Mouse (Mus musculus) thymus, adult 2 months (tissue): ENCODE data around the gene Dgkk. TPM values are rescaled to one million over a fixed set of nuclear protein-coding genes. Genes with fewer than 3 reads are reported as not detected.
"Not testable (repeated sequence)": the region's sequence is repeated elsewhere in the genome, so short reads cannot be mapped to it uniquely, and the experiment has no call there.

Experiments
- DNase-seq: peaks from one replicate; pipeline ENCODE4 v3.0.0; 2021
- H3K27ac ChIP-seq: fragments of 200-500 bp; 2 replicates; pipeline ENCODE4 v1.5.1; 2012; ENCODE audit warnings: low read length, control low read depth; ENCODE audit not compliant: control insufficient read depth, insufficient read depth
- H3K27me3 ChIP-seq: fragments of 200-500 bp; 2 replicates; pipeline ENCODE4 v1.6.1; 2012; ENCODE audit warnings: mild to moderate bottlenecking, low read length, moderate library complexity, mixed read lengths; ENCODE audit not compliant: control insufficient read depth, insufficient read depth
- H3K36me3 ChIP-seq: fragments of 200-500 bp; 2 replicates; pipeline ENCODE4 v1.6.1; 2012; ENCODE audit warnings: mild to moderate bottlenecking, low read length, moderate library complexity; ENCODE audit not compliant: control insufficient read depth, insufficient read depth
- H3K4me1 ChIP-seq: fragments of 200-500 bp; replicated peaks from 2 replicates; pipeline ENCODE4 v1.6.1; 2012; ENCODE audit warnings: low read length; ENCODE audit not compliant: control insufficient read depth, insufficient read depth
- H3K4me3 ChIP-seq: fragments of 200-500 bp; 2 replicates; pipeline ENCODE4 v1.5.1; 2012; ENCODE audit warnings: mild to moderate bottlenecking, low read length, control low read depth, moderate library complexity; ENCODE audit not compliant: control insufficient read depth, insufficient read depth
- CTCF ChIP-seq: fragments of 200-500 bp; IDR thresholded peaks from 2 replicates; pipeline ENCODE4 v1.5.1; 2012; ENCODE audit warnings: mild to moderate bottlenecking, control low read depth, low read length, moderate library complexity, borderline replicate concordance; ENCODE audit not compliant: control insufficient read depth, poor library complexity, insufficient read depth; ENCODE audit errors: extremely low read depth
- POLR2A ChIP-seq: fragments of 200-500 bp; IDR thresholded peaks from 2 replicates; pipeline ENCODE4 v1.6.1; 2012; ENCODE audit warnings: mild to moderate bottlenecking, low read length, control low read depth, moderate library complexity; ENCODE audit not compliant: control insufficient read depth, poor library complexity, insufficient read depth; ENCODE audit errors: extremely low read depth
- whole genome bisulfite sequencing: fragments of 180-500 bp; shearing (Covaris S2); methylation state at CpG from one replicate; pipeline ENCODE4 v1.1.7; 2018; 5-methylcytosine and 5-hydroxymethylcytosine counted together
- polyA plus RNA-seq: library from polyadenylated mRNA; depleted of rRNA; stranded (reverse); fragments of >200 nt; gene quantifications from 2 replicates; pipeline ENCODE4 v1.2.3, GENCODE M21; 2012; rRNA removed

Gene Dgkk
- polyA plus RNA-seq, result 0.17 and 0.18 TPM in 2 replicates

DNA sequence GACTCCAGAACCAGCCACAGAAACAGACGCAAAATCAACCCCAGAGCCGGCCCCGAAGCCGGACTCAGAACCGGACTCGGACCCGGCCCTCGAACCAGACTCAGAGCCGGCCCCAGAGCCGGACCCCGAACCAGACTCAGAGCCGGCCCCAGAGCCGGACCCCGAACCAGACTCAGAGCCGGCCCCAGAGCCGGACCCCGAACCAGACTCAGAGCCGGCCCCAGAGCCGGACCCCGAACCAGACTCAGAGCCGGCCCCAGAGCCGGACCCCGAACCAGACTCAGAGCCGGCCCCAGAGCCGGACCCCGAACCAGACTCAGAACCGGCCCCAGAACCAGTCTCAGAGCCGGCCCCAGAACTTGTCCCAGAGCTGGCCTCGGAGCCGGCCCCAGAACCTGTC is at the start of gene Dgkk:
Dgkk (plus strand) TSS at position 301 of the 400 bp plus-strand sequence.
- not testable (repeated sequence) for H3K27ac ChIP-seq, DNase-seq, H3K4me3 ChIP-seq, H3K27me3 ChIP-seq, H3K36me3 ChIP-seq, H3K4me1 ChIP-seq
- WGBS, result 2% methylated on average over 14 of the region's 30 CpGs

DNA sequence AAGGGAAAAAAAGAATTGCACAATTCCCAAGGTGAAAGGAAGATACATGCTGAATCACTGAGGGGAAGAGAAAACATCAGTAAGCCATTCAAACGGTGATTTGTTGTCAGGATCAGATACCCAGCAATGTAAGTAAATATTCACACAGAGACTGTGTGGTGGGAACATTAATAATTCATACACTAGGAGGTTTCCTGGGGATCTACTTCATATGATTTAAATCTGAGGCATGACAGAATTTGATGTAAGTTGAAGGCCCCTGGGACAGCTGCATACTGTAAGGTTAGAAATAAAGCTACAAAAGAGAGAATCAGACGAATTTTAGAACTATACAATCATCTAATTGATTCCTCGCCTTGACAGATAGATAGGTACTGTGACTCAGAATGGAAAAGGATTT is 45.1 kb upstream of the Dgkk start:
- H3K27ac ChIP-seq, result no peak overlapping the region
- H3K4me1 ChIP-seq, result no peaks in the 10 kb centered on the region
- H3K36me3 ChIP-seq, result no peaks in the 10 kb centered on the region
- 82% methylated on average over 3 of the region's 3 CpGs for WGBS
- H3K4me3 ChIP-seq, result no peak overlapping the region
- no peak for DNase-seq
- no peaks in the 10 kb centered on the region for H3K27me3 ChIP-seq
- no peak for TF ChIP-seq POLR2A
- no peak for TF ChIP-seq CTCF

DNA sequence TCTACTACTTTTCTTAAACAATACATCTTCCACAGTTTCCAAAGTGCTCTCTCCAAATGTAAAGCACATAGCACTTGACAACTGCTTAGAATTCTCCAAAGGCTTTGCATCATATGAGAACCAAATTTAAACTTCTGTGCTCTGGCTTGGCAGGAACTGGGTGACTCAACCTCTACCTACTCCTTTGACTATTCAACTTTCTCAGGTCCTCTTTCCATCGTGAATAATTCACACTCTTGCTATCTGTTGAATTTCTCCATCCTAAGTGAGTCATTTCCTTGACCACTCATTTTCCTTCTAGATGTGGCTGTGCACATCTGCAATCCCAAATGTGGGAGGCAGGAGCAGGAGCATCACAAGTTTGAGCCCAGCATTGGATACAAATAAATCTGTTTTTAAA is 28.4 kb upstream of the Dgkk start:
- no peak overlapping the region for H3K27ac ChIP-seq
- WGBS, result 37% methylated on average over 1 of the region's 1 CpGs
- no peak for DNase-seq
- no peaks in the 10 kb centered on the region for H3K4me1 ChIP-seq
- no peaks in the 10 kb centered on the region for H3K36me3 ChIP-seq
- TF ChIP-seq POLR2A, result no peak
- TF ChIP-seq CTCF, result no peak
- no peak overlapping the region for H3K4me3 ChIP-seq
- no peaks in the 10 kb centered on the region for H3K27me3 ChIP-seq

DNA sequence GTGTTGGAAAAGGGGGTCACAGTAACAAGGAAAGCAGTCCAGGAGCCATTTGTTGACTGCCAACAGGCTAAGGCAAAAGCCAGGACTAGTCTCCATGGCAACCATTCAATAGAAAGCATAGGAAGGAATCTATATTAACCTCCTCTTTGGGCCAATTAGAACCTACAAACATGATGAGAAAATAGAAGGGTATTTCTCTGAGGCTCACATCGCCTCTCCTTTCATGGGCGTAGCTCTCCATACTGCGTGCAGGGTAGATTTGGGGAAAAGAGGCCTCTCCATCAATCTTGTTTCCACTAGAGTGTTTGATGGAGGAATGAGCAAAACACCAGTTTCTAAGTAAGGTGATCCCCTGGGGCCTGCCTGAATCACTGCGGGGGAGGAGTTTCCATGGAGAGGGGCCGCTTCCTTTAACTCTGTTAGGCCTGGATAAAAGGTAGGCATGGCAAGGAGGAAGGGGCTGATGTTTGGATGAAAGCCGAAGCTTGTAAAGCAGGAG is 27.5 kb upstream of the Dgkk start:
- 76% methylated on average over 6 of the region's 6 CpGs for WGBS
- Histone ChIP-seq H3K27me3 (no peaks in the 10 kb centered on the region), H3K4me1 (no peaks in the 10 kb centered on the region), H3K27ac (no peak overlapping the region), H3K4me3 (no peak overlapping the region), H3K36me3 (no peaks in the 10 kb centered on the region)
- DNase-seq, result no peak
- TF ChIP-seq CTCF (no peak), POLR2A (no peak)

DNA sequence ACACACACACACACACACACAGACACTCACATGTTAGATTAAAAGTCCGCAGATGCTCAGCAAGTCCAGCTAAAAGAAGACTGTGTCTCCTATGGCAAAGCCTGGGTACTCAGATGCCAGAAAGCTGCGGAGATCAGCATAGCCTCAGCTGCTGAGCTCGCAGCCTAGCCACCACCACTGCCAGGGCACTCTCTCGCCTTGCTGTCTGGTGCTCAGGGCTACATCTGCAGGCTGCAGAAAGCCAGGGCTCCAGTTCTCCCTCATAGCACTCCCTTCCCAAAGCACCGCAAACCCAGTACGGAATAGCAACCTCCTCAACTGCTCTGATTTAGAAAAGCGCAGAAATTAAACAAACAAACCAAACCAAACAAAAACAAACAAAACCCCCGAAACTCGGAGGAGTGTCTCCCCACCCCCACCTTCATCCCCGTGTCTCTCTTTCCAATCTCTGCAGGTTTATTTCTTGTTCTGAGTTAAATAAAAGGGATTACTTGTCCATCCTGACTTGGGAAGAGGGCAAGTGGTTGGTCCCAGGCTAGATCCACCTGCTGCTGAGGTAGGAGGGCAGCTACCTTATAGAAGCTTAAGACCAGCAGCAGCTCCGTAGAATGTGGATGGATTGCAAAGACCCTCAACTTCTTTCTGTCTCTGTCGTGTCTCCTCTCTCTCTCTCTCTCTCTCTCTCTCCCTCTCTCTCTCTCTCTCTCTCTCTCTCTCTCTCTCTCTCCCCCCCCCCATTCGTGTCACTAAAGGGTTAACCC is 1.4 kb upstream of the Dgkk start:
- no peak for DNase-seq
- Histone ChIP-seq H3K36me3 (no peaks in the 10 kb centered on the region), H3K27ac (no peak overlapping the region), H3K27me3 (no peaks in the 10 kb centered on the region; the same call in 1 of the 2 replicates), H3K4me1 (no peaks in the 10 kb centered on the region), H3K4me3 (no peak overlapping the region)
- WGBS, result 10% methylated on average over 13 of the region's 13 CpGs
- TF ChIP-seq CTCF (no peak), POLR2A (no peak)

DNA sequence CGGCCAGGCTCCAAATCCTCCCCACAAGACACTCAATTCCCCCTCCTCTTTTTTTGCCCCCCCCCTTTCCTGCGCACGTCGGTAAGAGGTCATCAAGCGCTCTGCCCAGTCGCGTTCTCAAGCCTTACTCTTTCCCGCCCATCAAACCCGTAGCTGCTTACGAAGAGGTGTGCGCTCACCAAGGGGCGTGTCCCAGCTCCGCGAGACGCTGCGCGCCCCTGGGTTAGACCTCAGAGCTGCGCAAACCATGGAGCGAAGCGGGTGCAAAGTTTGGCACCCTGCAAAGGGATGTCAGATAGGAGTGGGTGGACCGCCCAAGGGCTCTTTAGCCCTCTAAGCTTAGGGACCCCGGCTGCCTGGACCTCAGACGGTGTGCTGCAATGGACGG is 862 bp upstream of the Dgkk start:
- TF ChIP-seq POLR2A (no peak), CTCF (no peak)
- no peaks in the 10 kb centered on the region for H3K36me3 ChIP-seq
- H3K27ac ChIP-seq, result no peak overlapping the region
- H3K4me1 ChIP-seq, result no peaks in the 10 kb centered on the region
- no peaks in the 10 kb centered on the region; the same call in 1 of the 2 replicates for H3K27me3 ChIP-seq
- H3K4me3 ChIP-seq, result no peak overlapping the region
- 6% methylated on average over 21 of the region's 24 CpGs for WGBS
- no peak for DNase-seq
